ENCODE assay signal across 10 mouse cellular contexts in the genomic region with DNA sequence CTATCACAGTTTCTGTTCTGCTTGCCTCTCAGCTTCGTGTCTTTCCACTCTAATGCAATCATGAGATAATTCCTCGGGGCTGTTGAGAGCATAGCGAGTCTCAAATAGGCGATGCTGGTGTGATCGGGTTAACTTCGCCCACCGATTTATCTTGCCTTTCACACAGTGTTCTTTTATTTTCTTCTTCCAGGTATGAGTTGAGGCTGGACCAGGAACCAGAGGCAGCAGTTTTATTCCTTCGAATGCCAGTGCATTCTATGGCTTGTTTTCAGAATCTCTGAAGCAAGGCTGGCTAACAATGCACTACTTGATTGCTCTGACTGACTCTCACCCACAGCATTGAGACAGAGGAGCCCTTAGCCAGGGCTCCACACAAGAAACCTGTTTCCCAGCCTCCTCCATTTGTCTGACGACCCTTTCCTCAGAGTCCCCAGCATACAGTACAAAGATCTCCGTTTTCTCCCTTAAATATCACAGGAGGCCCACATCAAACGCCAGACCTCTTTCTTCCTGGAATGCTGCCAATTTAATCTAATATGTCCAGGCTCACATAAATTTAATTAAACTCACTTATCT.
DNase-seq lines count a peak whose midpoint lies in the region; ATAC-seq and TF ChIP-seq lines count a peak whose summit lies in the region.
"Had no signal": no experiment of that assay in that cellular context is flagged by ENCODE, and none has a peak within 500 bp of the region (broad histone marks: within the 10 kb centered on the region; RNA-seq: fewer than 3 reads in every experiment).

No protein-coding gene starts in this region.

- H3K9ac ChIP-seq in kidney, embryonic 15.5 days: no peak overlapping the region
- H3K9ac ChIP-seq in embryonic facial prominence, embryonic 12.5 days: no peak overlapping the region
- H3K9ac ChIP-seq in intestine, postnatal 0 days (ENCODE audit: low read depth, low read length): no peak overlapping the region
- no peak overlapping the region for H3K9ac ChIP-seq in neural tube, embryonic 11.5 days (ENCODE audit: low read length)

- H3K9me3 ChIP-seq in kidney, embryonic 15.5 days (replicated peaks): no peaks in the 10 kb centered on the region
- no peaks in the 10 kb centered on the region for H3K9me3 ChIP-seq in embryonic facial prominence, embryonic 12.5 days
- H3K9me3 ChIP-seq in intestine, postnatal 0 days (ENCODE audit: control insufficient read depth): no peaks in the 10 kb centered on the region
- H3K9me3 ChIP-seq in neural tube, embryonic 11.5 days (ENCODE audit: control insufficient read depth, low read length): no peaks in the 10 kb centered on the region

- TF ChIP-seq CTCF in intestine, postnatal 0 days (IDR thresholded peaks at IDR 0.05; ENCODE audit: low read depth): no peak

- H3K27ac ChIP-seq in kidney, embryonic 15.5 days: peak overlapping the region; percentile 52
- H3K27ac ChIP-seq in embryonic facial prominence, embryonic 12.5 days: peak overlapping the region; percentile 55; the same call in 1 of the 2 replicates
- H3K27ac ChIP-seq in intestine, postnatal 0 days (ENCODE audit: low read depth, low read length): no peak overlapping the region
- H3K27ac ChIP-seq in neural tube, embryonic 11.5 days (ENCODE audit: low read depth, low read length): no peak overlapping the region; the same call in 1 of the 2 replicates

- peaks cover 33% of the 10 kb centered on the region for H3K4me1 ChIP-seq in kidney, embryonic 15.5 days
- H3K4me1 ChIP-seq in embryonic facial prominence, embryonic 12.5 days: peaks cover 29% of the 10 kb centered on the region
- peaks cover 2% of the 10 kb centered on the region; the same call in 1 of the 2 replicates for H3K4me1 ChIP-seq in intestine, postnatal 0 days (replicated peaks; ENCODE audit: control insufficient read depth, insufficient read depth, low read length)
- H3K4me1 ChIP-seq in neural tube, embryonic 11.5 days (ENCODE audit: control insufficient read depth, insufficient read depth, low read length): peaks cover 31% of the 10 kb centered on the region

- H3K4me3 ChIP-seq in kidney, embryonic 15.5 days (replicated peaks): no peak overlapping the region
- peak overlapping the region; percentile 12; the same call in 1 of the 2 replicates for H3K4me3 ChIP-seq in embryonic facial prominence, embryonic 12.5 days
- H3K4me3 ChIP-seq in intestine, postnatal 0 days (ENCODE audit: low read depth, low read length): no peak overlapping the region
- no peak overlapping the region for H3K4me3 ChIP-seq in neural tube, embryonic 11.5 days (ENCODE audit: low read depth, low read length)
- H3K4me3 ChIP-seq: myocyte had no signal

- no peak for DNase-seq in kidney, postnatal 14 days
- DNase-seq in neural tube, embryonic 11.5 days (ENCODE audit: low spot score): no peak
- DNase-seq in urinary bladder, postnatal 36 days (ENCODE audit: low spot score in 2 of 2): no peak
- DNase-seq in gastrocnemius, postnatal 36 days: no peak
- DNase-seq: kidney, adult 8-10 months had no signal

- no peaks in the 10 kb centered on the region for H3K36me3 ChIP-seq in kidney, embryonic 15.5 days
- H3K36me3 ChIP-seq in embryonic facial prominence, embryonic 12.5 days: no peaks in the 10 kb centered on the region
- H3K36me3 ChIP-seq in intestine, postnatal 0 days (ENCODE audit: control insufficient read depth, insufficient read depth): no peaks in the 10 kb centered on the region
- H3K36me3 ChIP-seq in neural tube, embryonic 11.5 days (ENCODE audit: control insufficient read depth, insufficient read depth, low read length): no peaks in the 10 kb centered on the region

- peak overlapping the region; percentile 53 for H3K4me2 ChIP-seq in kidney, embryonic 15.5 days
- peak overlapping the region; percentile 43 for H3K4me2 ChIP-seq in embryonic facial prominence, embryonic 12.5 days (replicated peaks)
- peak overlapping the region; percentile 48 for H3K4me2 ChIP-seq in intestine, postnatal 0 days (replicated peaks; ENCODE audit: low read depth)
- H3K4me2 ChIP-seq in neural tube, embryonic 11.5 days (ENCODE audit: low read depth): peak overlapping the region; percentile 13; the same call in 1 of the 2 replicates

- 0 out of 2 replicates have a peak, but pooled peaks have one; percentile 22 for ATAC-seq in kidney, embryonic 15.5 days (replicated peaks; ENCODE audit: low FRiP score)
- 0 out of 2 replicates have a peak, but pooled peaks have one; percentile 19 for ATAC-seq in embryonic facial prominence, embryonic 12.5 days (ENCODE audit: insufficient number of reproducible peaks, insufficient read depth, low FRiP score, low TSS enrichment)
- no peak for ATAC-seq in intestine, postnatal 0 days
- no peak for ATAC-seq in neural tube, embryonic 11.5 days (ENCODE audit: insufficient read depth, low FRiP score, low TSS enrichment)
- ATAC-seq in megakaryocyte-erythroid progenitor cell, adult 5-6 weeks (replicated peaks; ENCODE audit: low FRiP score, low TSS enrichment, poor library complexity, severe bottlenecking): no peak

- no peaks in the 10 kb centered on the region for H3K27me3 ChIP-seq in kidney, embryonic 15.5 days
- H3K27me3 ChIP-seq in embryonic facial prominence, embryonic 12.5 days: no peaks in the 10 kb centered on the region
- no peaks in the 10 kb centered on the region for H3K27me3 ChIP-seq in intestine, postnatal 0 days (replicated peaks; ENCODE audit: control insufficient read depth, insufficient read depth, low read length)
- H3K27me3 ChIP-seq in neural tube, embryonic 11.5 days (ENCODE audit: control insufficient read depth, insufficient read depth, low read length): no peaks in the 10 kb centered on the region

- intact Hi-C loops in gastrocnemius, postnatal 36 days (cut with DNase I): no loop called here

- WGBS in kidney, embryonic 15.5 days: 29% methylated on average over 11 of the region's 11 CpGs
- WGBS in embryonic facial prominence, embryonic 12.5 days: 18% methylated on average over 11 of the region's 11 CpGs
- 32% methylated on average over 11 of the region's 11 CpGs for WGBS in intestine, postnatal 0 days
- 31% methylated on average over 11 of the region's 11 CpGs for WGBS in neural tube, embryonic 11.5 days

Comparison
In these comparisons a context has a peak if more than half of its experiments do, and no peak if none do; other contexts are left out.
1. ATAC-seq: peak in kidney, embryonic 15.5 days (single experiment) and embryonic facial prominence, embryonic 12.5 days (single experiment); none in intestine, postnatal 0 days (single experiment), neural tube, embryonic 11.5 days (single experiment) and megakaryocyte-erythroid progenitor cell, adult 5-6 weeks (single experiment).
2. H3K27ac ChIP-seq: peak in kidney, embryonic 15.5 days (single experiment) and embryonic facial prominence, embryonic 12.5 days (single experiment); none in intestine, postnatal 0 days (single experiment) and neural tube, embryonic 11.5 days (single experiment).
3. Peak in every context shown above with its lines, with median percentiles within 50 percentile points of each other: H3K4me2 ChIP-seq.